Mouse (Mus musculus): ENCODE data around the gene BC048679. TPM values are rescaled to one million over a fixed set of nuclear protein-coding genes. Genes with fewer than 3 reads are reported as not detected.
"Not testable (repeated sequence)": the region's sequence is repeated elsewhere in the genome, so short reads cannot be mapped to it uniquely, and the experiment has no call there.

BC048679 gene
- total RNA-seq, 2 experiments from 2014 or later, result not detected

- Histone ChIP-seq H3K4me3 (no peak overlapping the region), H3K27ac (no peak overlapping the region)
- DNase-seq (ENCODE audit: extremely low spot score in 1 of 2, low spot score in 2 of 2), result no peak
- intact Hi-C loops (cut with DNase I), result loop anchor here (2.0 kb wide), 1 partner anchor 62 kb away; the partner anchor contains the start of gene Cpeb1
- TF ChIP-seq CTCF (IDR thresholded peaks at IDR 0.05), result peak; percentile 59
These were observed 18.3 kb upstream of the BC048679 start for GRCm38 (mm10) chr7:81516154-81517030.

- no peak for DNase-seq (ENCODE audit: extremely low spot score in 1 of 2, low spot score in 2 of 2)
- no peak for TF ChIP-seq CTCF (IDR thresholded peaks at IDR 0.05)
- Histone ChIP-seq H3K27ac (no peak overlapping the region), H3K4me3 (no peak overlapping the region)
- intact Hi-C loops (cut with DNase I), result no loop called here
These were observed 17.0 kb upstream of the BC048679 start for GRCm38 (mm10) chr7:81514906-81515590.

GRCm38 (mm10) chr7:81501050-81501449 is 3.0 kb upstream of the BC048679 start:
- TF ChIP-seq CTCF (IDR thresholded peaks at IDR 0.05), result no peak

GRCm38 (mm10) chr7:81497171-81497570 is 910 bp downstream of the BC048679 start:
- no peak for TF ChIP-seq CTCF (IDR thresholded peaks at IDR 0.05)
- intact Hi-C loops (cut with DNase I), result no loop called here
- no peak overlapping the region for H3K4me3 ChIP-seq
- DNase-seq (ENCODE audit: extremely low spot score in 1 of 2, low spot score in 2 of 2), result no peak
- no peak overlapping the region for H3K27ac ChIP-seq

More at GRCm38 (mm10) chr7:81501050-81501449, 3.0 kb upstream of the BC048679 start:
- Histone ChIP-seq H3K4me3 (no peak overlapping the region), H3K27ac (no peak overlapping the region)
- DNase-seq (ENCODE audit: extremely low spot score in 1 of 2, low spot score in 2 of 2), result no peak
- intact Hi-C loops (cut with DNase I), result no loop called here

DNA sequence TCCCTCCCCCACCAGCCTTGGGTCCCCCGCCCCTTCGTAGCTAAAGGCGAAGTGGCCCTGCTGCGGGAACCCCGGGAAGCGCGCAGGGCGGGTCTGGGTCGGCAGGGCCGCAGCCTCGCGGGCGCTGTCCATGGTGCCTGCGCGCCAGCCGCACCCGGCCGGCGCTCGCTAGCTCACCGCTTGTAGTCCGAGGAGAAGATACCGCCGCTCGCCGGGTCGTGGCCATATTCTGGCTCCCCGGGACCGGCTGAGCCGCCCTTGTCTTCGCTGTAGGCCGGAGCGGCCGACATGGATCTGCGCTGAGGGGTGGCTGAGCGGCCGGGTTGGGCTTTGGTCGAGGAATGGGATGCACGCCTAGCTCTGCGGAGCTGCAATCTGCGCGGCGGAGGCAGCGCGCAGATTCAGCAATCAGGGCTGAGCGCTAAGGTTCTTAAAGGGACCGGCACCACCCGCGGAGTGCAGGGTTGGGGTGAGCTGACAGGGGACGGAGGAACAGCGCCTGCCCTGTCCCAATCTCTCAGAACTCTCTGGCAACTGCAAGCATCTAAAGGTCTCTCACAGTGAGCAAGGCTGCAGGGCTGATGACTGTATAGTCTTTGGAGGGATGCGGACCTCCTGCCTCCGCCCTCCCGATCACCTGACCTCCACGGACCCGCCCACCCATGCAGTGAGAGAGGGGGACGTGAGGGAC is 4.6 kb downstream of the BC048679 start, which contains the start of gene Ap3b2:
Ap3b2 (minus strand) TSS at position 595 of the 691 bp plus-strand sequence.
- intact Hi-C loops (cut with DNase I), result no loop called here
- TF ChIP-seq CTCF (IDR thresholded peaks at IDR 0.05), result no peak
- DNase-seq (ENCODE audit: extremely low spot score in 1 of 2, low spot score in 2 of 2), result peak; percentile 68 to 79
- H3K4me3 ChIP-seq, result peak within 1 kb of the TSS; percentile 94
- peak within 1 kb of the TSS; percentile 97 for H3K27ac ChIP-seq

- DNase-seq (ENCODE audit: extremely low spot score in 1 of 2, low spot score in 2 of 2), result no peak
- peak overlapping the region; percentile 97 for H3K27ac ChIP-seq
- intact Hi-C loops (cut with DNase I), result no loop called here
- no peak for TF ChIP-seq CTCF (IDR thresholded peaks at IDR 0.05)
- peak overlapping the region; percentile 94 for H3K4me3 ChIP-seq
These were observed 5.5 kb downstream of the BC048679 start for GRCm38 (mm10) chr7:81492628-81493027.

DNA sequence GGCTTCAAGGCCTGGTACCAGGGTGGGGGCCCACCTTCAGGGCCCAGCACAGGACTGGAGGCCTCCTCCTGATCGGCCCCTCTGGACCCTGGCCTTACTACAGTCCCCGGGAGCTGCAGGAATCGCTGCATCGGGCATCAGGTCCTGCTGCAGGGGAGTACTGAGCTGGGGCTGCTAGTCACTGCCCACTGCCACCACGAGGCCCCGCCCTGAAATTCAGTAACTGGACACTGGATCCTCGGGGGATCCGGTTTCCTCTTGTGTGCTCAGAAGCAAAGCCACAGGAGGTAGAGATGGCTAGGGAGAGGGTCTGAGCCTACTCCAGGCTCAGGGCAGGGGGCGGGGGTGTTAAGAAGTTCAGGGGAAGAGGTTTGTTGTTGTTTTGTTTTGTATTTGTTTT is 8.4 kb downstream of the BC048679 start:
- intact Hi-C loops (cut with DNase I), result no loop called here
- no peak for TF ChIP-seq CTCF (IDR thresholded peaks at IDR 0.05)
- DNase-seq (ENCODE audit: extremely low spot score in 1 of 2, low spot score in 2 of 2), result no peak
- no peak overlapping the region for H3K27ac ChIP-seq
- H3K4me3 ChIP-seq, result no peak overlapping the region

DNA sequence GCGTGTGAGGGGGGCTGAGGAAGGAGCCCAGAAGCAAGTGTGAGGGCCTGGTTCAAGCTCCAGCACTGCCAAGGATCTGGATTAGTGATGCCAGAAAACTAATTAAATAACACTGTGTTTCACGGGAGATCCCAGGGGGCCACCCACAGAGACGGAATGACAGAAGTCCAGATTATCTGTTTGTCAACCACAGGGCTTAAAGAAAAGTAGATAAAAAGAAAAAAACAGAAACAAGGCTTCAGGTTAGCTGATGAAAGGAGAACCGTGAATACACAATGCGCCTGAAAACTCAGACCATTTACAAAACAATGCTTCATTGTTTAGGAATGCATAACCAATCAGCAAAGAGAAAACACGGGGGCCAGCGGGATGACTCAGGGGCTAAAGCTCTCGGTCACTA is 17.3 kb downstream of the BC048679 start:
- H3K4me3 ChIP-seq, result no peak overlapping the region
- no peak for DNase-seq (ENCODE audit: extremely low spot score in 1 of 2, low spot score in 2 of 2)
- intact Hi-C loops (cut with DNase I), result no loop called here
- H3K27ac ChIP-seq, result no peak overlapping the region
- no peak for TF ChIP-seq CTCF (IDR thresholded peaks at IDR 0.05)

GRCm38 (mm10) chr7:81479531-81480090 is 18.5 kb downstream of the BC048679 start:
- Histone ChIP-seq H3K27ac (no peak overlapping the region), H3K4me3 (no peak overlapping the region)
- no peak for TF ChIP-seq CTCF (IDR thresholded peaks at IDR 0.05)
- DNase-seq (ENCODE audit: extremely low spot score in 1 of 2, low spot score in 2 of 2), result no peak
- intact Hi-C loops (cut with DNase I), result loop anchor here (5.0 kb wide), 1 partner anchor 93 kb away; the partner anchor contains the start of gene Whamm

- intact Hi-C loops (cut with DNase I), result loop anchor here (5.0 kb wide), 1 partner anchor 94 kb away; the partner anchor contains the start of gene Whamm
- not testable (repeated sequence) for DNase-seq (ENCODE audit: extremely low spot score in 1 of 2, low spot score in 2 of 2); H3K4me3 ChIP-seq; H3K27ac ChIP-seq
These were observed 19.8 kb downstream of the BC048679 start for GRCm38 (mm10) chr7:81478261-81478660.

GRCm38 (mm10) chr7:81476833-81477232 is 21.2 kb downstream of the BC048679 start:
- no peak for TF ChIP-seq CTCF (IDR thresholded peaks at IDR 0.05)
- intact Hi-C loops (cut with DNase I), result loop anchor here (5.0 kb wide), 1 partner anchor 95 kb away; the partner anchor contains the start of gene Whamm
- no peak overlapping the region for H3K27ac ChIP-seq

More at GRCm38 (mm10) chr7:81476833-81477232, 21.2 kb downstream of the BC048679 start:
- no peak for DNase-seq (ENCODE audit: extremely low spot score in 1 of 2, low spot score in 2 of 2)
- no peak overlapping the region for H3K4me3 ChIP-seq
